ENCODE assay signal across 8 mouse cellular contexts in genomic region chr6:29433038-29433803, GRCm38 (mm10). TPM values are rescaled to one million over a fixed set of nuclear protein-coding genes. Genes with fewer than 3 reads are reported as not detected.
DNase-seq lines count a peak whose midpoint lies in the region; ATAC-seq and TF ChIP-seq lines count a peak whose summit lies in the region.

Flnc (plus strand) TSS chr6:29433256.

- peaks cover 93% of the 10 kb centered on the region for H3K27me3 ChIP-seq in megakaryocyte, embryonic 14.5 days (replicated peaks)
- no peaks in the 10 kb centered on the region for H3K27me3 ChIP-seq in heart, adult 2 months (ENCODE audit: control insufficient read depth, insufficient read depth, low read length)
- H3K27me3 ChIP-seq in kidney, embryonic 15.5 days = peaks cover 35% of the 10 kb centered on the region
- peaks cover 61% of the 10 kb centered on the region for H3K27me3 ChIP-seq in midbrain, embryonic 10.5 days (ENCODE audit: low read depth, poor library complexity, severe bottlenecking)

- H3K4me1 ChIP-seq in megakaryocyte, embryonic 14.5 days = peaks cover 36% of the 10 kb centered on the region
- no peaks in the 10 kb centered on the region; the same call in 1 of the 2 replicates for H3K4me1 ChIP-seq in heart, adult 2 months (ENCODE audit: control insufficient read depth, insufficient read depth, low read length)
- H3K4me1 ChIP-seq in kidney, embryonic 15.5 days = peaks cover 51% of the 10 kb centered on the region
- peaks cover 50% of the 10 kb centered on the region for H3K4me1 ChIP-seq in midbrain, embryonic 10.5 days

- no peaks in the 10 kb centered on the region for H3K9me3 ChIP-seq in megakaryocyte, embryonic 14.5 days
- no peaks in the 10 kb centered on the region for H3K9me3 ChIP-seq in kidney, embryonic 15.5 days (replicated peaks)
- H3K9me3 ChIP-seq in midbrain, embryonic 10.5 days (replicated peaks) = no peaks in the 10 kb centered on the region

- DNase-seq in embryo, embryonic 10.5 days (ENCODE audit: low spot score) = peak; percentile 36
- peak; percentile 74 to 78 for DNase-seq in heart, adult 2 months
- DNase-seq in midbrain, embryonic 10.5 days (ENCODE audit: low spot score) = peak; percentile 61
- DNase-seq in testis, postnatal 10 days (ENCODE audit: low spot score) = peak; percentile 72
- DNase-seq in B cell, adult 2 months = no peak

- H3K4me2 ChIP-seq in kidney, embryonic 15.5 days = peak within 1 kb of the TSS; percentile 88

- 0 out of 2 replicates have a peak, but pooled peaks have one; percentile 10 for TF ChIP-seq EP300 in heart, adult 2 months (IDR thresholded peaks at IDR 0.05; ENCODE audit: insufficient read depth, low read depth, low read length)

- TF ChIP-seq CTCF in heart, adult 2 months (IDR thresholded peaks at IDR 0.05) = no peak

- H3K4me3 ChIP-seq in megakaryocyte, embryonic 14.5 days (replicated peaks) = peak within 1 kb of the TSS; percentile 89
- H3K4me3 ChIP-seq in heart, adult 2 months = peak within 1 kb of the TSS; percentile 65
- H3K4me3 ChIP-seq in kidney, embryonic 15.5 days (replicated peaks) = peak within 1 kb of the TSS; percentile 59
- peak within 1 kb of the TSS; percentile 58 for H3K4me3 ChIP-seq in midbrain, embryonic 10.5 days

- H3K79me2 ChIP-seq in heart, adult 2 months (replicated peaks; ENCODE audit: control insufficient read depth, insufficient read depth, low read length) = no peaks in the 10 kb centered on the region

- intact Hi-C loops in heart, adult 2 months (cut with DNase I) = loop anchor here (5.0 kb wide), 1 partner anchor 71 kb away; no protein-coding TSS in a partner anchor

- TF ChIP-seq POLR2A in heart, adult 2 months (IDR thresholded peaks at IDR 0.05; ENCODE audit: insufficient read depth, low read depth, low read length) = no peak; the same call in 1 of the 2 replicates

- no peak for ATAC-seq in megakaryocyte, adult 5-6 weeks (ENCODE audit: poor library complexity, severe bottlenecking)
- no peak for ATAC-seq in kidney, embryonic 15.5 days (replicated peaks; ENCODE audit: low FRiP score)

- no peaks in the 10 kb centered on the region for H3K36me3 ChIP-seq in megakaryocyte, embryonic 14.5 days (replicated peaks; ENCODE audit: low read length)
- H3K36me3 ChIP-seq in heart, adult 2 months (ENCODE audit: control insufficient read depth, insufficient read depth, low read length) = no peaks in the 10 kb centered on the region
- no peaks in the 10 kb centered on the region for H3K36me3 ChIP-seq in kidney, embryonic 15.5 days
- no peaks in the 10 kb centered on the region for H3K36me3 ChIP-seq in midbrain, embryonic 10.5 days

- under 1% methylated on average over 72 of the region's 77 CpGs for WGBS in heart, adult 2 months
- WGBS in kidney, embryonic 15.5 days = 2% methylated on average over 69 of the region's 77 CpGs
- under 1% methylated on average over 76 of the region's 77 CpGs for WGBS in midbrain, embryonic 10.5 days

- peak within 1 kb of the TSS; percentile 79 for H3K9ac ChIP-seq in heart, adult 2 months (ENCODE audit: low read depth, low read length)
- H3K9ac ChIP-seq in kidney, embryonic 15.5 days = peak within 1 kb of the TSS; percentile 59

- peak within 1 kb of the TSS; percentile 89 for H3K27ac ChIP-seq in heart, adult 2 months
- H3K27ac ChIP-seq in kidney, embryonic 15.5 days = peak within 1 kb of the TSS; percentile 87
- peak within 1 kb of the TSS; percentile 76 for H3K27ac ChIP-seq in midbrain, embryonic 10.5 days (replicated peaks)

RNA-seq across cellular contexts. Expression of gene Flnc, which starts in this region (rescaled TPM):
- polyA plus RNA-seq in megakaryocyte, embryonic 14.5 days (2012; ENCODE audit: insufficient read depth, low replicate concordance) = not detected in 2 replicates
- not detected in 2 replicates for total RNA-seq in megakaryocyte, adult 5-6 weeks (2015)
- total RNA-seq in megakaryocyte, adult 5-6 weeks (2017) = not detected in 2 replicates
- 100 to 1,000 TPM; 192 to 222 TPM for total RNA-seq in heart, adult 2 months (2021)
- 56.0 and 69.0 TPM in 2 replicates for polyA plus RNA-seq in heart, adult 2 months (2012; rRNA removed)
- polyA plus RNA-seq in kidney, embryonic 15.5 days (2015; fragmentation: Nextera tagmentation; extraction: Ambion mirVana) = 7.7 and 9.3 TPM in 2 replicates
- polyA plus RNA-seq in midbrain, embryonic 10.5 days (2016; fragmentation: Nextera tagmentation; extraction: Ambion mirVana) = 2.8 and 4.1 TPM in 2 replicates

Comparison
In these comparisons a context has a peak if more than half of its experiments do, and no peak if none do; other contexts are left out.
1. RNA of gene Flnc (total RNA-seq): 192 to 222 TPM in heart, adult 2 months; not detected in megakaryocyte, adult 5-6 weeks; every median in the first group is over 100 times any median in the second.
2. DNase-seq: peak in embryo, embryonic 10.5 days (single experiment), heart, adult 2 months (2 of 2), midbrain, embryonic 10.5 days (single experiment) and testis, postnatal 10 days (single experiment); none in B cell, adult 2 months (0 of 2).
3. Peak in every context shown above with its lines, with median percentiles within 50 percentile points of each other: H3K4me3 ChIP-seq and H3K27ac ChIP-seq.